Mouse (Mus musculus): ENCODE measurements around the gene Cyp2c67. TPM values are rescaled to one million over a fixed set of nuclear protein-coding genes. Genes with fewer than 3 reads are reported as not detected.
"Not testable (repeated sequence)": the region's sequence is repeated elsewhere in the genome, so short reads cannot be mapped to it uniquely, and the experiment has no call there.

Gene Cyp2c67
- total RNA-seq (2017): not detected in 2 replicates

GRCm38 (mm10) chr19:39648938-39649337 lies at the start of gene Cyp2c67:
Gene Cyp2c67, minus strand, starts transcription at chr19:39649051.
- no peak for ATAC-seq (replicated peaks; ENCODE audit: low read depth, poor library complexity, severe bottlenecking)

GRCm38 (mm10) chr19:39665650-39666049 lies 16.8 kb upstream of the Cyp2c67 start:
- not testable (repeated sequence) for ATAC-seq (replicated peaks; ENCODE audit: low read depth, poor library complexity, severe bottlenecking)

- no peak for ATAC-seq (replicated peaks; ENCODE audit: low read depth, poor library complexity, severe bottlenecking)
Observed at GRCm38 (mm10) chr19:39652381-39652780, 3.5 kb upstream of the Cyp2c67 start.

GRCm38 (mm10) chr19:39647519-39647918 lies 1.3 kb downstream of the Cyp2c67 start:
- ATAC-seq (replicated peaks; ENCODE audit: low read depth, poor library complexity, severe bottlenecking): no peak

GRCm38 (mm10) chr19:39644551-39644950 lies 4.3 kb downstream of the Cyp2c67 start:
- ATAC-seq (replicated peaks; ENCODE audit: low read depth, poor library complexity, severe bottlenecking): not testable (repeated sequence)

Other genes with a start within 250 kb of the Cyp2c67 start
- not detected in 2 replicates for gene Cyp2c38, start 186.0 kb downstream of the Cyp2c67 start, total RNA-seq (2017)
- not detected in 2 replicates for gene Cyp2c39, start 138.2 kb downstream of the Cyp2c67 start, total RNA-seq (2017)
- gene Cyp2c68, start 92.0 kb upstream of the Cyp2c67 start, total RNA-seq (2017): not detected in 2 replicates
- not detected in 2 replicates for gene Cyp2c40, start 163.8 kb upstream of the Cyp2c67 start, total RNA-seq (2017)
- not detected in 2 replicates for gene Cyp2c69, start 237.7 kb upstream of the Cyp2c67 start, total RNA-seq (2017)